Mouse (Mus musculus) MEL (cell line): ENCODE measurements around the gene Braf. TPM values are rescaled to one million over a fixed set of nuclear protein-coding genes. Genes with fewer than 3 reads are reported as not detected.

ENCODE experiments used
- DNase-seq: peaks from one replicate; pipeline ENCODE4 v3.0.0; 2011; ENCODE audit warnings: low read depth, low spot score
- H3K27ac ChIP-seq: 2 replicates; pipeline ENCODE4 v1.5.1; 2012; ENCODE audit warnings: low read depth, mild to moderate bottlenecking, control low read depth, low read length, moderate library complexity; ENCODE audit not compliant: control insufficient read depth
- H3K27me3 ChIP-seq, 2 experiments: fragments of 150-350 bp in 1 of 2; sonication (generic) in 1 of 2; 2 replicates each; pipeline ENCODE4 v1.6.1; 2012; ENCODE audit warnings: low read length in 2 of 2, mild to moderate bottlenecking in 2 of 2, improper control_type of control experiment in 1 of 2, moderate library complexity in 1 of 2; ENCODE audit not compliant: insufficient read depth in 2 of 2, control insufficient read depth in 1 of 2
- H3K36me3 ChIP-seq, 2 experiments: 2 replicates each; pipeline ENCODE4 v1.6.1; 2012 to 2014; ENCODE audit warnings: low read length in 2 of 2, improper control_type of control experiment in 1 of 2, inconsistent platforms in 1 of 2, mild to moderate bottlenecking in 1 of 2; ENCODE audit not compliant: insufficient read depth in 2 of 2, control insufficient read depth in 1 of 2
- H3K4me1 ChIP-seq, 2 experiments: fragments of 150-350 bp in 1 of 2; sonication (generic) in 1 of 2; 2 replicates each; pipeline ENCODE4 v1.6.1; 2012; ENCODE audit warnings: low read length in 2 of 2, improper control_type of control experiment in 1 of 2, mild to moderate bottlenecking in 1 of 2; ENCODE audit not compliant: insufficient read depth in 2 of 2, control insufficient read depth in 1 of 2
- H3K4me3 ChIP-seq, 2 experiments: fragments of 150-350 bp in 1 of 2; sonication (generic) in 1 of 2; 2 replicates each; pipeline ENCODE4 v1.5.1; 2012; ENCODE audit warnings: low read depth in 2 of 2, low read length in 2 of 2, mild to moderate bottlenecking in 2 of 2, moderate library complexity in 2 of 2, control low read depth in 1 of 2, improper control_type of control experiment in 1 of 2; ENCODE audit not compliant: control insufficient read depth in 1 of 2, insufficient read depth in 1 of 2
- H3K79me2 ChIP-seq: 2 replicates; pipeline ENCODE4 v1.6.1; 2012; ENCODE audit warnings: mild to moderate bottlenecking, low read length, moderate library complexity; ENCODE audit not compliant: control insufficient read depth, poor library complexity, insufficient read depth
- H3K9ac ChIP-seq: 2 replicates; pipeline ENCODE4 v1.6.1; 2012; ENCODE audit warnings: low read depth, mild to moderate bottlenecking, control low read depth, low read length, moderate library complexity; ENCODE audit not compliant: control insufficient read depth, poor library complexity, severe bottlenecking
- H3K9me3 ChIP-seq: fragments of 150-350 bp; sonication (generic); replicated peaks from 2 replicates; pipeline ENCODE4 v1.6.1; 2012; ENCODE audit warnings: mild to moderate bottlenecking, low read length, improper control_type of control experiment, moderate library complexity; ENCODE audit not compliant: insufficient read depth
- BHLHE40 ChIP-seq: IDR thresholded peaks from 2 replicates; pipeline ENCODE4 v1.6.1; 2012; ENCODE audit warnings: low read depth, mild to moderate bottlenecking, inconsistent platforms, low read length, improper control_type of control experiment, borderline replicate concordance
- CHD1 ChIP-seq: IDR thresholded peaks from 2 replicates; pipeline ENCODE4 v1.6.1; 2012; ENCODE audit warnings: low read depth, mild to moderate bottlenecking, inconsistent platforms, low read length, improper control_type of control experiment
- CHD2 ChIP-seq: IDR thresholded peaks from 2 replicates; pipeline ENCODE4 v1.6.1; 2011; ENCODE audit warnings: low read length, improper control_type of control experiment
- CTCF ChIP-seq, 3 experiments: IDR thresholded peaks in 2 of 3; conservative IDR thresholded peaks in 1 of 3; 2 replicates each; pipeline ENCODE4 v1.5.1; 2011 to 2012; ENCODE audit warnings: low read length in 3 of 3, low read depth in 2 of 3, mild to moderate bottlenecking in 2 of 3, improper control_type of control experiment in 1 of 3, inconsistent platforms in 1 of 3, mixed read lengths in 1 of 3, moderate library complexity in 1 of 3; ENCODE audit not compliant: control insufficient read depth in 1 of 3, insufficient read depth in 1 of 3, poor library complexity in 1 of 3, severe bottlenecking in 1 of 3
- E2F4 ChIP-seq: IDR thresholded peaks from 2 replicates; pipeline ENCODE4 v1.6.1; 2011; ENCODE audit warnings: low read depth, low read length, improper control_type of control experiment, borderline replicate concordance
- ELF1 ChIP-seq: IDR thresholded peaks from 2 replicates; pipeline ENCODE4 v1.6.1; 2014; ENCODE audit warnings: low read depth, mild to moderate bottlenecking, inconsistent platforms, low read length, improper control_type of control experiment, moderate library complexity
- EP300 ChIP-seq, 2 experiments: IDR thresholded peaks; 2 replicates each; pipeline ENCODE4 v1.6.1; 2011; ENCODE audit warnings: improper control_type of control experiment in 2 of 2, low read length in 2 of 2, low read depth in 1 of 2, mild to moderate bottlenecking in 1 of 2
- GABPA ChIP-seq: IDR thresholded peaks from 2 replicates; pipeline ENCODE4 v1.6.1; 2012; ENCODE audit warnings: low read depth, mild to moderate bottlenecking, inconsistent platforms, low read length, improper control_type of control experiment, moderate library complexity
- HCFC1 ChIP-seq: IDR thresholded peaks from 2 replicates; pipeline ENCODE4 v1.6.1; 2012; ENCODE audit warnings: low read depth, mild to moderate bottlenecking, inconsistent platforms, low read length, improper control_type of control experiment, moderate library complexity
- MAFK ChIP-seq: IDR thresholded peaks from 2 replicates; pipeline ENCODE4 v1.6.1; 2011; ENCODE audit warnings: low read depth, mild to moderate bottlenecking, low read length, improper control_type of control experiment, borderline replicate concordance
- MAX ChIP-seq: IDR thresholded peaks from 2 replicates; pipeline ENCODE4 v1.6.1; 2011; ENCODE audit warnings: low read length, improper control_type of control experiment
- MAZ ChIP-seq: IDR thresholded peaks from 2 replicates; pipeline ENCODE4 v1.6.1; 2012; ENCODE audit warnings: low read depth, mild to moderate bottlenecking, inconsistent platforms, low read length, improper control_type of control experiment
- MYB ChIP-seq: IDR thresholded peaks from 2 replicates; pipeline ENCODE4 v1.6.1; 2011; ENCODE audit warnings: mild to moderate bottlenecking, low read depth, low read length, improper control_type of control experiment
- MYC ChIP-seq: IDR thresholded peaks from 2 replicates; pipeline ENCODE4 v1.6.1; 2011; ENCODE audit warnings: low read depth, mild to moderate bottlenecking, low read length, improper control_type of control experiment, moderate library complexity
- NELFE ChIP-seq: IDR thresholded peaks from 2 replicates; pipeline ENCODE4 v1.6.1; 2011; ENCODE audit warnings: low read depth, low read length, improper control_type of control experiment
- NRF1 ChIP-seq: IDR thresholded peaks from 2 replicates; pipeline ENCODE4 v1.6.1; 2014; ENCODE audit warnings: low read depth, mild to moderate bottlenecking, inconsistent platforms, low read length, improper control_type of control experiment, moderate library complexity; ENCODE audit not compliant: poor library complexity, insufficient read depth, severe bottlenecking
- POLR2AphosphoS2 ChIP-seq: IDR thresholded peaks from 2 replicates; pipeline ENCODE4 v1.6.1; 2011; ENCODE audit warnings: low read length, improper control_type of control experiment
- SIN3A ChIP-seq: IDR thresholded peaks from 2 replicates; pipeline ENCODE4 v1.6.1; 2012; ENCODE audit warnings: low read length, improper control_type of control experiment, inconsistent platforms
- SMC3 ChIP-seq: IDR thresholded peaks from 2 replicates; pipeline ENCODE4 v1.6.1; 2011; ENCODE audit warnings: low read depth, low read length, improper control_type of control experiment
- TAL1 ChIP-seq: IDR thresholded peaks from 2 replicates; pipeline ENCODE4 v1.6.1; 2012; ENCODE audit warnings: mild to moderate bottlenecking, inconsistent platforms, low read length, moderate library complexity, mixed read lengths
- TCF12 ChIP-seq: IDR thresholded peaks from 2 replicates; pipeline ENCODE4 v1.6.1; 2014; ENCODE audit warnings: low read depth, mild to moderate bottlenecking, inconsistent platforms, low read length, improper control_type of control experiment, moderate library complexity
- ZKSCAN1 ChIP-seq: IDR thresholded peaks from 2 replicates; pipeline ENCODE4 v1.6.1; 2012; ENCODE audit warnings: low read depth, mild to moderate bottlenecking, inconsistent platforms, low read length, improper control_type of control experiment, moderate library complexity
- polyA plus RNA-seq, 2 experiments: library from polyadenylated mRNA; stranded (reverse) in 1 of 2; unstranded in 1 of 2; fragments of >175 nt in 1 of 2; fragments of >200 nt in 1 of 2; gene quantifications; 2 replicates each; pipeline versions ENCODE4 v1.2.1 to v1.2.4; 2012; ENCODE audit warnings: low replicate concordance in 2 of 2, low read depth in 1 of 2; ENCODE audit not compliant: insufficient read length in 2 of 2, insufficient read depth in 1 of 2, missing spikeins in 1 of 2
- total RNA-seq: library from RNA; depleted of rRNA; stranded (reverse); fragments of 300-350 nt; gene quantifications from 2 replicates; pipeline ENCODE4 v1.2.3, GENCODE M21; 2012

Gene Braf
- total and polyA plus RNA-seq, 3 experiments, result 6.3 to 8.4 TPM; not detected in 1

DNA sequence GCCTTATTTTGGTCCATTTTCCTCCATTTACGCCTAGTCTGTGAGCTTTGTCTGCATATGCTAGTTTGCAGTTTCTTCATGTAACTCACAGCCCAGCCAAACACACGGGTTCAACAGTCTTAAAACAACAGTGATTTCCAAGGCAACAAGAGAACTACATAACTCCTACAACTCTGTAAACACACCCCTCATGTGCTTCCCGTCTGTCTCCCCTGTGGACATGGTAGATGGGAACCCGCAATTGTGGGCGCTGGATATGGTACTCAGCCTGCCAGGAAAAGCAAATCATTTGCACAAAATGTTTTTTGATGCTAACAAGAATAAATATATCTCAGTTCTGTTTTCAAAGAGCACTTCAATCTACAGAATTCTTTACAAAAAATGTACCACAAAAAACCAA lies 120.7 kb downstream of the Braf start:
- H3K9ac ChIP-seq, result no peak overlapping the region
- no peak overlapping the region for H3K27ac ChIP-seq
- H3K79me2 ChIP-seq, result no peaks in the 10 kb centered on the region
- no peak overlapping the region for H3K4me3 ChIP-seq
- no peak for DNase-seq
- H3K27me3 ChIP-seq, result no peaks in the 10 kb centered on the region
- H3K9me3 ChIP-seq, result no peaks in the 10 kb centered on the region
- peaks cover 0 to 5% of the 10 kb centered on the region in 2 experiments; a peak in 3 of 4 replicates for H3K36me3 ChIP-seq
- TF ChIP-seq HCFC1 (no peak), MYC (no peak), CTCF (IDR thresholded peaks at IDR 0.05 in 2 of 3, conservative IDR thresholded peaks at IDR 0.05 in 1 of 3; ENCODE audit: control insufficient read depth in 1 of 3, insufficient read depth in 1 of 3, low read depth in 2 of 3, low read length in 3 of 3, poor library complexity in 1 of 3, severe bottlenecking in 1 of 3) (no peak), NELFE (no peak), MYB (no peak), E2F4 (no peak)
- peaks cover 0 to 2% of the 10 kb centered on the region in 2 experiments; a peak in 1 of 4 replicates for H3K4me1 ChIP-seq

DNA sequence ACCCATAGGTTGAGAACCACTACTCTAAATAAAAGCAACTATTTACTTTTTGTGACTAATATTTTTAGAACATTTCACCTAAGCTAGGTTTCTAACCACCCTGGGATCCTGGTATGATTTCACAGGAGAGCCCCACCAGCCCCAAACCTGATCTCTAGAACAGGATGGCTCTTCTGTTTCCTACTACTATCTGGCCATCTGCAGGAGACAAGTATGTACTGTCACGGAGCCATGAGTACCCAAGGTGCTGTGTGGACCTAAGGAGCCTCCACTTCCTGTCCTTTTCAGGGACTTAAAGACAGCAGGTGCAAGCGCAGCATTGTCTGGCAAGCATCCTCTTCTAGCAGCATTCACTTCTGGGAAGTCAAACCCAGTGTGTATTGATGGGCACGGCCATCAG lies 123.4 kb downstream of the Braf start:
- peaks cover 0 to 13% of the 10 kb centered on the region in 2 experiments; a peak in 2 of 4 replicates for H3K36me3 ChIP-seq
- H3K4me1 ChIP-seq, result no peaks in the 10 kb centered on the region
- DNase-seq, result no peak
- H3K4me3 ChIP-seq, result no peak overlapping the region
- no peak overlapping the region for H3K27ac ChIP-seq
- no peaks in the 10 kb centered on the region for H3K79me2 ChIP-seq
- TF ChIP-seq EP300 (IDR thresholded peaks at IDR 0.05; ENCODE audit: low read depth in 1 of 2, low read length in 2 of 2), result no peak
- no peak for TF ChIP-seq HCFC1
- TF ChIP-seq SIN3A, result no peak
- no peak for TF ChIP-seq CHD2
- TF ChIP-seq TCF12, result no peak
- no peak for TF ChIP-seq ZKSCAN1
- no peak for TF ChIP-seq BHLHE40
- TF ChIP-seq MAFK, result no peak
- TF ChIP-seq, all 39 proteins: peak for 0
- no peaks in the 10 kb centered on the region for H3K27me3 ChIP-seq
- H3K9ac ChIP-seq, result no peak overlapping the region
- H3K9me3 ChIP-seq, result no peaks in the 10 kb centered on the region

DNA sequence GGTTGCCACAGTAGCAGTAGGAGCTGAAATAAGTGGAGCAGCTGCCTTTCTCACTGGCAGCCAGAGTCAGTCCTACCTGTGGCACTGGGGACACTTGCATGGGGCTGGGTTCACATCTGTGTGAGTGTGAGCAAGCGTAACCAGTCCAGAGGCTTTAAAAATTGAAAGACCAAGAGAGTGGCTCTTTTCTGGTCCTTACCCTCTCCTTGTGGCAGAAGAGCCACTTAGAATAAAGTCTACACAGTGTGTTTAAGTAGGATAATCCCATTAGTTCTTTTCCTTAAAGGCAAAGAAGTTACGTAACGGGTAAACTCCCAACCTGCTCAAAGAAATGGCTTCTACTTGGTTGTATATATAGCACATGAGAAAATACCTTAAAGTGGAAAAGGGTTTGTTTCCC lies 124.4 kb downstream of the Braf start:
- Histone ChIP-seq H3K4me1 (no peaks in the 10 kb centered on the region), H3K36me3 (peaks cover 0 to 13% of the 10 kb centered on the region in 2 experiments; a peak in 2 of 4 replicates), H3K9ac (no peak overlapping the region), H3K4me3 (no peak overlapping the region), H3K9me3 (no peaks in the 10 kb centered on the region), H3K79me2 (no peaks in the 10 kb centered on the region), H3K27ac (no peak overlapping the region), H3K27me3 (no peaks in the 10 kb centered on the region)
- no peak for TF ChIP-seq NELFE
- no peak for TF ChIP-seq SMC3
- no peak for TF ChIP-seq MAZ
- TF ChIP-seq HCFC1, result no peak
- TF ChIP-seq CTCF (IDR thresholded peaks at IDR 0.05 in 2 of 3, conservative IDR thresholded peaks at IDR 0.05 in 1 of 3; ENCODE audit: control insufficient read depth in 1 of 3, insufficient read depth in 1 of 3, low read depth in 2 of 3, low read length in 3 of 3, poor library complexity in 1 of 3, severe bottlenecking in 1 of 3), result no peak
- no peak for TF ChIP-seq MAX
- no peak for TF ChIP-seq TAL1
- TF ChIP-seq CHD2, result no peak
- no peak for TF ChIP-seq ELF1
- no peak for TF ChIP-seq CHD1
- no peak for TF ChIP-seq SIN3A
- no peak for TF ChIP-seq GABPA
- TF ChIP-seq POLR2AphosphoS2, result no peak
- no peak for TF ChIP-seq E2F4
- no peak for TF ChIP-seq ZKSCAN1
- TF ChIP-seq EP300 (IDR thresholded peaks at IDR 0.05; ENCODE audit: low read depth in 1 of 2, low read length in 2 of 2), result no peak
- no peak for TF ChIP-seq NRF1
- DNase-seq, result no peak
